In genomic region chr4:82466144-82466543, GRCm38 (mm10) we compare ENCODE assay signal across 11 mouse cellular contexts.
DNase-seq lines count a peak whose midpoint lies in the region; ATAC-seq lines count a peak whose summit lies in the region.
"Had no signal": no experiment of that assay in that cellular context is flagged by ENCODE, and none has a peak within 500 bp of the region (broad histone marks: within the 10 kb centered on the region; RNA-seq: fewer than 3 reads in every experiment).

No protein-coding gene starts in this region.

- H3K4me3 ChIP-seq in forebrain, embryonic 13.5 days: no peak overlapping the region
- H3K4me3 ChIP-seq in forebrain, embryonic 12.5 days (replicated peaks): no peak overlapping the region
- H3K4me3 ChIP-seq in kidney, embryonic 14.5 days (ENCODE audit: low read length): no peak overlapping the region
- H3K4me3 ChIP-seq: erythroblast, embryonic 14.5 days; megakaryocyte, embryonic 14.5 days had no signal

- WGBS in forebrain, embryonic 13.5 days: 70% methylated on average over 6 of the region's 6 CpGs
- 71% methylated on average over 6 of the region's 6 CpGs for WGBS in forebrain, embryonic 12.5 days
- WGBS in kidney, embryonic 14.5 days: 67% methylated on average over 6 of the region's 6 CpGs

- H3K36me3 ChIP-seq in forebrain, embryonic 13.5 days (ENCODE audit: poor library complexity, severe bottlenecking): 0 out of 2 replicates have a peak, but pooled peaks cover 8% of the 10 kb centered on the region
- H3K36me3 ChIP-seq in forebrain, embryonic 12.5 days (replicated peaks): no peaks in the 10 kb centered on the region
- no peaks in the 10 kb centered on the region for H3K36me3 ChIP-seq in kidney, embryonic 14.5 days (ENCODE audit: control insufficient read depth, insufficient read depth, low read length)

- H3K27me3 ChIP-seq in forebrain, embryonic 13.5 days: no peaks in the 10 kb centered on the region
- H3K27me3 ChIP-seq in forebrain, embryonic 12.5 days: no peaks in the 10 kb centered on the region
- no peaks in the 10 kb centered on the region for H3K27me3 ChIP-seq in kidney, embryonic 14.5 days (ENCODE audit: control insufficient read depth, insufficient read depth, low read length)
- H3K27me3 ChIP-seq: megakaryocyte, embryonic 14.5 days had no signal

- no peak for ATAC-seq in forebrain, embryonic 13.5 days
- no peak for ATAC-seq in forebrain, embryonic 12.5 days (ENCODE audit: low FRiP score)
- no peak for ATAC-seq in kidney, embryonic 14.5 days (ENCODE audit: low FRiP score, low TSS enrichment)

- peak overlapping the region; percentile 26; the same call in 1 of the 2 replicates for H3K27ac ChIP-seq in forebrain, embryonic 13.5 days
- H3K27ac ChIP-seq in forebrain, embryonic 12.5 days: no peak overlapping the region
- H3K27ac ChIP-seq in kidney, embryonic 14.5 days (ENCODE audit: low read depth, low read length): no peak overlapping the region; the same call in 1 of the 2 replicates

- H3K4me1 ChIP-seq in forebrain, embryonic 13.5 days: peaks cover 67% of the 10 kb centered on the region
- H3K4me1 ChIP-seq in forebrain, embryonic 12.5 days: peaks cover 52% of the 10 kb centered on the region
- H3K4me1 ChIP-seq in kidney, embryonic 14.5 days (ENCODE audit: control insufficient read depth, insufficient read depth, low read length): peaks cover 37% of the 10 kb centered on the region
- H3K4me1 ChIP-seq: megakaryocyte, embryonic 14.5 days had no signal

- H3K4me2 ChIP-seq in forebrain, embryonic 13.5 days: no peak overlapping the region
- no peak overlapping the region for H3K4me2 ChIP-seq in forebrain, embryonic 12.5 days
- H3K4me2 ChIP-seq in kidney, embryonic 14.5 days (replicated peaks; ENCODE audit: low read depth, low read length): no peak overlapping the region

- DNase-seq in kidney, adult 11 months: peak; percentile 45
- DNase-seq in cerebellum, adult 9-10 months: peak; percentile 47
- peak; percentile 39 to 55 for DNase-seq in kidney, postnatal 25 days
- DNase-seq in spleen, postnatal 4 days (ENCODE audit: low spot score in 2 of 2): no peak
- no peak for DNase-seq in adrenal gland, adult 8-10 months
- DNase-seq: thymus, postnatal 14 days had no signal

- H3K9me3 ChIP-seq in forebrain, embryonic 13.5 days (replicated peaks): no peaks in the 10 kb centered on the region
- H3K9me3 ChIP-seq in forebrain, embryonic 12.5 days: no peaks in the 10 kb centered on the region
- no peaks in the 10 kb centered on the region for H3K9me3 ChIP-seq in kidney, embryonic 14.5 days (ENCODE audit: control insufficient read depth, low read length)

- no peak overlapping the region for H3K9ac ChIP-seq in forebrain, embryonic 13.5 days
- H3K9ac ChIP-seq in forebrain, embryonic 12.5 days: no peak overlapping the region
- H3K9ac ChIP-seq in kidney, embryonic 14.5 days (ENCODE audit: low read depth, low read length): no peak overlapping the region

Comparison
In these comparisons a context has a peak if more than half of its experiments do, and no peak if none do; other contexts are left out.
1. DNase-seq: peak in kidney, adult 11 months (single experiment), cerebellum, adult 9-10 months (single experiment) and kidney, postnatal 25 days (2 of 2); none in spleen, postnatal 4 days (0 of 2) and adrenal gland, adult 8-10 months (single experiment).